Mouse (Mus musculus): ENCODE data around the gene Tgfa.

GRCm38 (mm10) chr6:86271130-86271529 lies 76.1 kb downstream of the Tgfa start:
- TF ChIP-seq CTCF (conservative IDR thresholded peaks at IDR 0.05; ENCODE audit: low read length) (no peak), NANOG (IDR thresholded peaks at IDR 0.05; ENCODE audit: borderline replicate concordance, low read length) (no peak)

Data from E14TG2a.4 (cell line).